Mouse (Mus musculus): Measurements from ENCODE around the gene Fyn. TPM values are rescaled to one million over a fixed set of nuclear protein-coding genes. Genes with fewer than 3 reads are reported as not detected.
A peak's percentile ranks its signal among the peaks of the same experiment; 100 is the strongest.

Fyn gene
- total and polyA plus RNA-seq, 3 experiments = 89.7 to 127 (median 101) TPM

DNA sequence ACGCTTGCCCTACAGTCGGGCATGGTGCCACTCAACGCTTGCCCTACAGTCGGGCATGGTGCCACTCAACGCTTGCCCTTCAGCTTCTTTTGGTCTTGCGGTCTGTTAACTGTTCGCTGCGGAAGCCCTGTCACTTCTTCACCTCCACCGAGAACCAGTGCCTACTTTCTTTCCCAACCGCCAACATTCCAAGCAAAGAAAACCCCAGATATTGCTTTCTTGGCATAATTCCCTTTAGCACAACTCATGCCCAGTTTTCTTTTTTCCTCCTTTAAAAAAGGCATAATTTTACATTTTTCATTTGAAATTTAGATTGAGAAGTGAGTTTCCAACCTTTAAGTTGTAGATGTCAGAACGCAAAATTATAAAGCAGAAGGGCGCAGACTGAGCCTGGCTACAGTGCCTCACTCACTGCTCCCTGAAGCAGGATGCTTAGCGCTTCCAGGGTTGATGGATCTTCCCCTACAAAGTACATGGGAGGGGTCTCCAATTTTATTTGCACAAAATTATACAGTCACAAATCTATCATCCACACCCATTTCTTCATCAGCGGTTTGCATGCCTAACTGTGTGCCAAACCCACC, 18.8 kb upstream of the Fyn start:
- DNase-seq (ENCODE audit: low spot score) (no peak), ATAC-seq (ENCODE audit: extremely low read depth, insufficient number of reproducible peaks, low FRiP score, poor library complexity, severe bottlenecking) (no peak)
- Histone ChIP-seq H3K4me3 (ENCODE audit: low read depth, low read length) (no peak overlapping the region), H3K4me1 (ENCODE audit: insufficient read depth, low read depth, low read length) (peaks cover 2% of the 10 kb centered on the region; the same call in 1 of the 2 replicates), H3K27me3 (ENCODE audit: insufficient read depth, low read length) (peaks cover 41% of the 10 kb centered on the region), H3K36me3 (replicated peaks) (no peaks in the 10 kb centered on the region), H3K9me3 (replicated peaks) (no peaks in the 10 kb centered on the region)
- TF ChIP-seq GATA1 (IDR thresholded peaks at IDR 0.05; ENCODE audit: borderline replicate concordance, low read length) = no peak
- no peak for TF ChIP-seq POLR2AphosphoS5 (IDR thresholded peaks at IDR 0.05; ENCODE audit: insufficient replicate concordance, low read depth, low read length)
- TF ChIP-seq GATA2 (IDR thresholded peaks at IDR 0.05; ENCODE audit: borderline replicate concordance, low read depth, low read length) = no peak
- no peak for TF ChIP-seq TAL1 (conservative IDR thresholded peaks at IDR 0.05; ENCODE audit: low read depth, low read length)
- no peak for TF ChIP-seq CTCF (IDR thresholded peaks at IDR 0.05; ENCODE audit: low read depth, low read length)

- Histone ChIP-seq H3K4me1 (ENCODE audit: insufficient read depth, low read depth, low read length) (peaks cover 10% of the 10 kb centered on the region), H3K9me3 (replicated peaks) (no peaks in the 10 kb centered on the region), H3K4me3 (ENCODE audit: low read depth, low read length) (no peak overlapping the region), H3K36me3 (replicated peaks) (no peaks in the 10 kb centered on the region), H3K27me3 (ENCODE audit: insufficient read depth, low read length) (peaks cover 7% of the 10 kb centered on the region; the same call in 1 of the 2 replicates)
- DNase-seq (ENCODE audit: low spot score) = no peak
- no peak for ATAC-seq (ENCODE audit: extremely low read depth, insufficient number of reproducible peaks, low FRiP score, poor library complexity, severe bottlenecking)
- TF ChIP-seq POLR2AphosphoS5 (IDR thresholded peaks at IDR 0.05; ENCODE audit: insufficient replicate concordance, low read depth, low read length) = no peak
- no peak for TF ChIP-seq CTCF (IDR thresholded peaks at IDR 0.05; ENCODE audit: low read depth, low read length)
- no peak for TF ChIP-seq GATA1 (IDR thresholded peaks at IDR 0.05; ENCODE audit: borderline replicate concordance, low read length)
- TF ChIP-seq TAL1 (conservative IDR thresholded peaks at IDR 0.05; ENCODE audit: low read depth, low read length) = no peak
- TF ChIP-seq GATA2 (IDR thresholded peaks at IDR 0.05; ENCODE audit: borderline replicate concordance, low read depth, low read length) = no peak
Observed at GRCm38 (mm10) chr10:39364196-39364595, 4.5 kb upstream of the Fyn start.

GRCm38 (mm10) chr10:39369502-39369931, 862 bp downstream of the Fyn start:
- Histone ChIP-seq H3K4me1 (ENCODE audit: insufficient read depth, low read depth, low read length) (peaks cover 52% of the 10 kb centered on the region), H3K36me3 (replicated peaks) (peaks cover 29% of the 10 kb centered on the region), H3K27me3 (ENCODE audit: insufficient read depth, low read length) (no peaks in the 10 kb centered on the region), H3K4me3 (ENCODE audit: low read depth, low read length) (peak overlapping the region; percentile 93), H3K9me3 (replicated peaks) (no peaks in the 10 kb centered on the region)
- TF ChIP-seq GATA1 (IDR thresholded peaks at IDR 0.05; ENCODE audit: borderline replicate concordance, low read length) = no peak
- TF ChIP-seq POLR2AphosphoS5 (IDR thresholded peaks at IDR 0.05; ENCODE audit: insufficient replicate concordance, low read depth, low read length) = 0 out of 2 replicates have a peak, but pooled peaks have one; percentile 44
- peak; percentile 96 for DNase-seq (ENCODE audit: low spot score)
- ATAC-seq (ENCODE audit: extremely low read depth, insufficient number of reproducible peaks, low FRiP score, poor library complexity, severe bottlenecking) = peak; percentile 92

DNA sequence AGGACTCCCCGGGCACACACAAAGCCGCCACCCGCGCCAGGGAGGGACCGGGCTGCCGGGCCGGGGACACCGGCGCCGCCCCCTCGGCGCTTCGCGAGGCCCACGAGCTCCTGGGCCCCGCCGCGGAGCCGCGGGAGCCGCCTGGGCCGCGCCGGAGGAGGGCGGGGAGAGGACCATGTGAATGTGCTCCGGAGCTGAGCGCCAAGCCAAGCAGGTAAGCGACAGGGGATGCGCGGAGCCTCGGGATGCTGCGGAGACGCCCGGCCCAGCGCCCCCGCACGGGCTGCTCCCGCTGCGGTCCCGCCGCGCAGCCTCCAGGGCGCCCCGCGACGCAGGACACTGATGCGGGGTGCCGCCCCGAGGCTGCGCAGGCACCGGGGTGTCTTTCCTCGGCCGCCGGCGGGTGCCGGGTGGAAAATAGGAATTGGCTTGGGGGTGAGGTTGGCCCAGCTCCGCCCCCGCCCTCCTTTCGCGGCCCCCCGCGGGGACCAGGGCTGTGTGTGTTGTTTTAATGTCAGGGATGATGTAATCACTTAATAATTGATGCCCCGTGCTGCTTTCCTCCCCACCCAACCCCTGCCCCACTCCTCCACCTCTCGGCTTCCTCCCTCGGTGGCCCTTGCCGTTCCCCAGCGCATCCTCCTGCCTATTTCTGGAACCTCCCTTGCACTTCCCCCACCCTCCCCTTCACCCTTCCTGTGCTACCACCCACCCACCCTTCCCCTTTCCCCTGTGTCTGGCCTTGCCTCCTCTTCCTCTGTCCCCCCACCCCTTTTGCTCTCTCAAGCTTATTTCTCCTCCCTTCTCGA, 1.5 kb downstream of the Fyn start:
- peak; percentile 51 for DNase-seq (ENCODE audit: low spot score)
- no peaks in the 10 kb centered on the region for H3K27me3 ChIP-seq (ENCODE audit: insufficient read depth, low read length)
- H3K4me3 ChIP-seq (ENCODE audit: low read depth, low read length) = peak overlapping the region; percentile 93
- H3K4me1 ChIP-seq (ENCODE audit: insufficient read depth, low read depth, low read length) = peaks cover 58% of the 10 kb centered on the region
- H3K36me3 ChIP-seq (replicated peaks) = peaks cover 33% of the 10 kb centered on the region
- no peak for TF ChIP-seq GATA2 (IDR thresholded peaks at IDR 0.05; ENCODE audit: borderline replicate concordance, low read depth, low read length)
- no peak for TF ChIP-seq TAL1 (conservative IDR thresholded peaks at IDR 0.05; ENCODE audit: low read depth, low read length)
- TF ChIP-seq GATA1 (IDR thresholded peaks at IDR 0.05; ENCODE audit: borderline replicate concordance, low read length) = no peak
- no peak for TF ChIP-seq POLR2AphosphoS5 (IDR thresholded peaks at IDR 0.05; ENCODE audit: insufficient replicate concordance, low read depth, low read length)
- no peak for TF ChIP-seq CTCF (IDR thresholded peaks at IDR 0.05; ENCODE audit: low read depth, low read length)
- H3K9me3 ChIP-seq (replicated peaks) = no peaks in the 10 kb centered on the region
- no peak for ATAC-seq (ENCODE audit: extremely low read depth, insufficient number of reproducible peaks, low FRiP score, poor library complexity, severe bottlenecking)

DNA sequence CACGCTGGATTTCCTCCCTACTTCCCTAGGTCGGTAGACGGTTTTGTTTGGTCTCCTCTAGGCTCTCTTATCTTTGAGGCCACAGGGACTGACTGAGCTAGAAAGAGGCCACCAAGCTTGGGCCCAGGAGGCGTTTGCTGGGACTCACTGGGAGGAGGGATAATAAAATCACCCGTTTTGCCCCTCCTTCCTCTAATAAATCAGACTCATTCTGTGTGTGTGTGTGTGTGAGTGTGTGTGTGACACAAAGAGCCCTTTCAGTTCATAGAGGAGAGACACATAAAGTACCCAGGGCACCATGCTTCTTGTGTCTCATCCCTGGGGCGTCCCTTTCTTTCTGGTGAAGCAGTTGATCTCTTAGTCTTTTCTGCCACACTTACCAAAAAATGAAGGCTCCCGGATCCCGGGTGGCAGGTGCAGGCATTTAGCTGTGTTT, 2.1 kb downstream of the Fyn start:
- Histone ChIP-seq H3K36me3 (replicated peaks) (peaks cover 33% of the 10 kb centered on the region), H3K9me3 (replicated peaks) (no peaks in the 10 kb centered on the region), H3K27me3 (ENCODE audit: insufficient read depth, low read length) (no peaks in the 10 kb centered on the region), H3K4me1 (ENCODE audit: insufficient read depth, low read depth, low read length) (peaks cover 60% of the 10 kb centered on the region), H3K4me3 (ENCODE audit: low read depth, low read length) (peak overlapping the region; percentile 93)
- DNase-seq (ENCODE audit: low spot score) (peak; percentile 81), ATAC-seq (ENCODE audit: extremely low read depth, insufficient number of reproducible peaks, low FRiP score, poor library complexity, severe bottlenecking) (peak; percentile 67)
- TF ChIP-seq GATA2 (IDR thresholded peaks at IDR 0.05; ENCODE audit: borderline replicate concordance, low read depth, low read length) (no peak), CTCF (IDR thresholded peaks at IDR 0.05; ENCODE audit: low read depth, low read length) (no peak), GATA1 (IDR thresholded peaks at IDR 0.05; ENCODE audit: borderline replicate concordance, low read length) (no peak), TAL1 (conservative IDR thresholded peaks at IDR 0.05; ENCODE audit: low read depth, low read length) (peak; percentile 55), POLR2AphosphoS5 (IDR thresholded peaks at IDR 0.05; ENCODE audit: insufficient replicate concordance, low read depth, low read length) (no peak)

DNA sequence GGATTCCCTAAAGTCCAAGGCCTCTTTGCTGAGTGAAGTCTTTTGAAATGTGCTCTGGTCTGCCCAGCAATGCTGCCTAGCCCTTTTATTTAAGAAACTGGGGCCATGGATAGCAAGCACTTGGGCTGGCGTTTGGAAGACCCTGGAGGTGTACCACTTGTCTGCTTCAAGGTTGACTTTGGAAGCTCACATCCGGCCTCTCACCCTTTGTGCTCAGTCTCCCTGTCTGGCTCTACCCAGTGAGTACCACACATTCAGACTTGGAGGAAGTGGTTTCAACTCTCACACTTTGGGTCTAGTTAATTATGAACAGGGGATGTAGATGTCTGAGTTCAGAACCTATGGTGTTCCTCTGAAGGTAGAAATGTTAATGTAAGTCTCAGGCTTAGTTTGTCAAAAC, 2.8 kb downstream of the Fyn start:
- TF ChIP-seq GATA2 (IDR thresholded peaks at IDR 0.05; ENCODE audit: borderline replicate concordance, low read depth, low read length) (no peak), POLR2AphosphoS5 (IDR thresholded peaks at IDR 0.05; ENCODE audit: insufficient replicate concordance, low read depth, low read length) (no peak), CTCF (IDR thresholded peaks at IDR 0.05; ENCODE audit: low read depth, low read length) (no peak), GATA1 (IDR thresholded peaks at IDR 0.05; ENCODE audit: borderline replicate concordance, low read length) (no peak), TAL1 (conservative IDR thresholded peaks at IDR 0.05; ENCODE audit: low read depth, low read length) (no peak)

More for the DNA sequence above, 2.8 kb downstream of the Fyn start:
- peak; percentile 13 for DNase-seq (ENCODE audit: low spot score)
- Histone ChIP-seq H3K4me3 (ENCODE audit: low read depth, low read length) (peak overlapping the region; percentile 93), H3K27me3 (ENCODE audit: insufficient read depth, low read length) (no peaks in the 10 kb centered on the region), H3K4me1 (ENCODE audit: insufficient read depth, low read depth, low read length) (peaks cover 66% of the 10 kb centered on the region), H3K36me3 (replicated peaks) (peaks cover 40% of the 10 kb centered on the region), H3K9me3 (replicated peaks) (no peaks in the 10 kb centered on the region)
- no peak for ATAC-seq (ENCODE audit: extremely low read depth, insufficient number of reproducible peaks, low FRiP score, poor library complexity, severe bottlenecking)
